Mouse (Mus musculus) heart, embryonic 16.5 days (tissue): ENCODE measurements around the gene Lcp2. TPM values are rescaled to one million over a fixed set of nuclear protein-coding genes. Genes with fewer than 3 reads are reported as not detected.

Experiments used
- ATAC-seq: fragments of 200-750 bp; cut with Nextera tagmentation; replicated peaks from 2 replicates; pipeline ENCODE4 v1.8.0; 2017; ENCODE audit warnings: moderate number of reproducible peaks; ENCODE audit not compliant: insufficient read depth, low FRiP score; ENCODE audit errors: extremely low read depth
- H3K27ac ChIP-seq: fragments of 300-500 bp; sonication (generic); 2 replicates; pipeline ENCODE4 v1.5.1; 2014; ENCODE audit warnings: mild to moderate bottlenecking, low read length, control low read depth, moderate library complexity
- H3K27me3 ChIP-seq: fragments of 300-500 bp; sonication (generic); 2 replicates; pipeline ENCODE4 v1.6.1; 2014; ENCODE audit warnings: low read length, mixed read lengths; ENCODE audit not compliant: control insufficient read depth, insufficient read depth
- H3K36me3 ChIP-seq: fragments of 300-500 bp; sonication (generic); 2 replicates; pipeline ENCODE4 v1.6.1; 2014; ENCODE audit not compliant: control insufficient read depth, insufficient read depth
- H3K4me1 ChIP-seq: fragments of 300-500 bp; sonication (generic); 2 replicates; pipeline ENCODE4 v1.6.1; 2014; ENCODE audit warnings: low read length, mixed read lengths; ENCODE audit not compliant: control insufficient read depth, insufficient read depth
- H3K4me2 ChIP-seq: fragments of 300-500 bp; sonication (generic); 2 replicates; pipeline ENCODE4 v1.6.1; 2014; ENCODE audit warnings: low read depth, mild to moderate bottlenecking, control low read depth, low read length
- H3K4me3 ChIP-seq: fragments of 300-500 bp; sonication (generic); 2 replicates; pipeline ENCODE4 v1.5.1; 2014; ENCODE audit warnings: mild to moderate bottlenecking, control low read depth, low read length
- H3K9ac ChIP-seq: fragments of 300-500 bp; sonication (generic); 2 replicates; pipeline ENCODE4 v1.6.1; 2014; ENCODE audit warnings: low read length, control low read depth
- H3K9me3 ChIP-seq: fragments of 300-500 bp; sonication (generic); replicated peaks from 2 replicates; pipeline ENCODE4 v1.6.1; 2016; ENCODE audit warnings: low read length; ENCODE audit not compliant: control insufficient read depth
- WGBS: fragments of 180-500 bp; shearing (Covaris S2); extraction: QIAGEN DNeasy Blood & Tissue Kit; methylation state at CpG from one replicate; pipeline ENCODE4 v1.1.7; 2014; 5-methylcytosine and 5-hydroxymethylcytosine counted together
- polyA plus RNA-seq: library from polyadenylated mRNA; unstranded; fragments of >200 nt; fragmentation: Nextera tagmentation; extraction: Ambion mirVana; gene quantifications from 2 replicates; pipeline ENCODE4 v1.2.1, GENCODE M21; 2015

Lcp2 gene
- 4.9 and 11.3 TPM in 2 replicates for polyA plus RNA-seq

DNA sequence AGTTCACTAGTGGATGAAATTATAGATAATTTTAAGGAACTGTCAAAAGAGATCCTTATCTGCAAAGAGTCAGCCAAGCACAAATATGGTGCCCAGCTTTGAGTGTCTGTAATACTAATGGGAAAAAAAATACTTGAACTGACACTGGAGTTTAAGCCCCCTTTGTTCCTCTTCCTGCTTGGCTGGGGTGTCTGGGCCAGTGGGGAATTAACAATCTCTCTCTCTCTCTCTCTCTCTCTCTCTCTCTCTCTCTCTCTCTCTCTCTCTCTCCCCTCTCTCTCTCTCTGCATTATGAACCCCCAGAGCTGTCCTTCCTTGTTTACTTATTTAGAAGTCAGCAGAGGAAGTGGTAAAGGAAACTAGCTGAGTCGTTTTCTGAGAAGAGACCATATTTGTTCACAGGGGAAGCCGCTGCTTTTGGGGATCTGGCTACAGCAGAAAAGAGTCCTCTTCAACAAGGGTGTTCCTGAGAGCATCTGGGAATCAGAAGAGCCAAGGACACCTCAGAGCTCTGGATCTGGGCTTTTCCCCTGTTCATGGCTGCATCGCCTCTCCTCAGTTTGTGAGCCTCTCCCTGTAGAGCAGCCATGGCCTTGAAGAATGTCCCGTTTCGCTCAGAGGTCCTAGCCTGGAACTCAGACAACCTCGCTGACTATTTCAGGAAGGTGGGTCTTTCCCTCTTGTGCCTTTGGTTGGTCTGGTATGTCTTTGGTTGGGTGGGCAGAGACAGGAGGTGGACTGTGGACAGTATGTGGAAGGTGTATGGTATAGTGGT, at the start of gene Lcp2:
Gene Lcp2, plus strand, starts transcription at position 154 of the 775 bp plus-strand sequence.
- H3K27ac ChIP-seq = peak within 1 kb of the TSS; percentile 58
- H3K27me3 ChIP-seq = no peaks in the 10 kb centered on the region
- WGBS = 73% methylated on average over 6 of the region's 6 CpGs
- H3K9me3 ChIP-seq = no peaks in the 10 kb centered on the region
- H3K36me3 ChIP-seq = no peaks in the 10 kb centered on the region
- H3K9ac ChIP-seq = peak within 1 kb of the TSS; percentile 43; the same call in 1 of the 2 replicates
- H3K4me1 ChIP-seq = no peaks in the 10 kb centered on the region
- ATAC-seq = no peak
- peak within 1 kb of the TSS; percentile 46 for H3K4me3 ChIP-seq
- no peak within 1 kb of the TSS for H3K4me2 ChIP-seq

DNA sequence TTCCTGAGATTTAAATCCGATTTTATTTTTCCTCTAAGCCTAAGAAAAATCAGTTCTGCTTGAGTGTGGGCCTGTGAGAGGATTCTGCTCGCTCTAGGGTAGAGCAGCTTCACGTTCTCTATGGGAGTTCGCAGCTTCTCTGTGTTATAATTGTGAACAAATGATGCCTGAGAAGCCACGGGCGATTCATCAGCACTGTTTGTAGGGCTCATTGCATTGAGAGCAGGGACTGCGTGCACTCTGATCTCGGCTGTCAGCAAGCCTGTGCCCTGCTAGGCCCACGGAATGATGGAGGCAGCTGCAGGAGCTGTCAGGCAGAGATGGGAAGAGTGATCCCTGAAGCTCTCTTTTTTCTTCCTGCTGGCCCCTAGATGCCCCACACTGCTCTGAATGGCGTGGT, 48.5 kb upstream of the Lcp2 start:
- H3K36me3 ChIP-seq = no peaks in the 10 kb centered on the region
- no peaks in the 10 kb centered on the region for H3K4me1 ChIP-seq
- no peaks in the 10 kb centered on the region for H3K9me3 ChIP-seq
- ATAC-seq = no peak
- peaks cover 11% of the 10 kb centered on the region for H3K27me3 ChIP-seq
- H3K4me3 ChIP-seq = no peak overlapping the region
- no peak overlapping the region for H3K9ac ChIP-seq
- H3K4me2 ChIP-seq = no peak overlapping the region
- 60% methylated on average over 10 of the region's 10 CpGs for WGBS
- H3K27ac ChIP-seq = no peak overlapping the region

DNA sequence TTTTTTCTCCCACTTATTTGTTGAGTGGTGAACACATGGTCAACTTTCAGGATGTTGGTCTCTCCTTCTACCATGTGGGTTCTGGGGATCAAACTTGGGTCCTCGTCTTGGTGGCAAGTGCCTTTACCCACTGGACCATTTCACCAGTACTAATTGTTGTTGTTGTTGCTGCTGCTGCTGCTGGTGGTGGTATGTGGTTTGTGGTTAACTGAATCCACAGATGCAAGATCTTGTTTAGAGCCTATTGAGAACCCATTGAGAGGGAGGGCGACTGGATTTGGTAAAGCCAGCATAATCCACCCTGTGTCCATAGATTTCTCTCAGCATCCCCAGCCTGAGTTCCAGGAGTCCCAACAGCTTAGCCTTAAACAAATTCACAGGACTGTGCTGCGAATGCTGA, 46.3 kb upstream of the Lcp2 start:
- Histone ChIP-seq H3K27me3 (no peaks in the 10 kb centered on the region; the same call in 1 of the 2 replicates), H3K36me3 (no peaks in the 10 kb centered on the region), H3K4me2 (no peak overlapping the region), H3K9me3 (no peaks in the 10 kb centered on the region), H3K4me1 (no peaks in the 10 kb centered on the region), H3K9ac (no peak overlapping the region), H3K27ac (no peak overlapping the region), H3K4me3 (no peak overlapping the region)
- 72% methylated on average over 3 of the region's 3 CpGs for WGBS
- no peak for ATAC-seq

DNA sequence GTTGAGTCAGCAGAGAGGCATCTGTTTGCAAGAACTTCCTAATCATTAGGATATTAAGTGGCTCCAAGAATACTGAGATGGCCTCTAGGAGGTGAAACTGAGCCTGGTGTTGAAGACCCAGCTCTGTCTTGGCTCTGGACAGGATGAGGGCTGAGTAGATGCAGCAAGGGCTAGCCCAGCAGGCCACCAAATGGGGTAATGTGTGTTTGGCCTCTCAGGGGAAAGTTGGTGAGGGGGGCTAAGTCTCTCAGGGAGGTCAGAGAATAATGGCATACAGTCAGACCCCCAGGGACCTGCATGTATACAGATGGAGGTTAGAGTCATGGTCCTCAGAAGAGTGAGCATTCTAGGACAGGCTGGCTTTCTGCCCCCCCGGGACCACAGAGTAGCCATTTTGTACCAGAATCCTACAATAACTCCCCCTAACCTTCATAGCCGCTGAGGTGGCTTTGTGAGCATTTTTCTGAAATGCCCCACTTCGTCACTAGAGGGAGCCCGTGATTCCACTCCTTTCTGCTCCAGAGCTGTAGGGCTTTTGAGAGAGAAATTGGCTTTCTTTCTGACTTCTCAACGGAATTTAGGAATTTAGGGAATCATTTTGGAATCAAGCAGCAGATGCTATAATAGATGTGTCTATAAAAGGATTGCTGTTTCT, 44.7 kb upstream of the Lcp2 start:
- no peaks in the 10 kb centered on the region for H3K27me3 ChIP-seq
- no peaks in the 10 kb centered on the region for H3K9me3 ChIP-seq
- H3K4me2 ChIP-seq = no peak overlapping the region
- H3K4me3 ChIP-seq = no peak overlapping the region
- no peak for ATAC-seq
- no peak overlapping the region for H3K27ac ChIP-seq
- WGBS = 5% methylated on average over 5 of the region's 5 CpGs
- no peaks in the 10 kb centered on the region for H3K4me1 ChIP-seq
- no peaks in the 10 kb centered on the region for H3K36me3 ChIP-seq
- no peak overlapping the region for H3K9ac ChIP-seq

DNA sequence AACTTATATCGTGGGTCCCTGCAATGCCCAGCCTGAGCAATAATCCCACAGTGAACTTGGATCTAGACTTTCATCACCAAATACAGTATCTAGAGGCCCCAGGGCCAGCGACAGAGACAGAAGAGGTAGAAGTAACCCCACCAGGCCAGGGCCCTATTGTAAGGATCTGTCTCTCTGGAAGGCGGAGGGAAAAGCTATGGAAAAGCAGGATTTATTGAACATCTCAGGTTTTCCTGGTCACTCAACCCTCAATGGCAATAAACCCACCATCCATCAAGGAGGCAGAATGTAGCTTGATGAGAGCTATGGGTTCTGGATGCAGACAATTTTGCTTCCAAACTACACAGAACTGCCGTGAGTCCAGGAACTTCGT, 44.1 kb upstream of the Lcp2 start:
- no peaks in the 10 kb centered on the region for H3K36me3 ChIP-seq
- H3K4me1 ChIP-seq = no peaks in the 10 kb centered on the region
- no peaks in the 10 kb centered on the region for H3K9me3 ChIP-seq
- H3K27me3 ChIP-seq = no peaks in the 10 kb centered on the region
- 69% methylated on average over 5 of the region's 5 CpGs for WGBS
- ATAC-seq = no peak
- H3K4me3 ChIP-seq = no peak overlapping the region
- no peak overlapping the region for H3K4me2 ChIP-seq
- H3K27ac ChIP-seq = no peak overlapping the region
- no peak overlapping the region for H3K9ac ChIP-seq

DNA sequence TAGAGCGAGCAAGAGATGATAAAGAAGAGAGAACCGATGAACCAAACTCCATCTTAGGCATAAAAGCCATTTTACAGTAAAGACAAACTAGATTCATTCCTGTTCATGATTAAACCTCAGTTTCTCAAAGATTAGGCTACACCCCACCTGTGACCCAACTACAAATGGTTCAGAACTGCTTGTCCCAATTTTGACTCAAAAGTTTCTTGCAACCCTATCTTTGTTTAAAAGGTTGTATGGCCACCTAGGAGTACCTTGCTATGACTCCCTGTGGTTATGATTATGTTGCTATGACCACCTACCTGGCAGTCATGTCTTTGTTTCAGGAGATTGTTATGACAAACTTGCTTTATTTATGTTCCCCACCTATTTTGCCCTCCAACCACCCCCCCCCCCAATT, 39.1 kb upstream of the Lcp2 start:
- no peak for ATAC-seq
- no peaks in the 10 kb centered on the region for H3K4me1 ChIP-seq
- 63% methylated on average over 2 of the region's 2 CpGs for WGBS

DNA sequence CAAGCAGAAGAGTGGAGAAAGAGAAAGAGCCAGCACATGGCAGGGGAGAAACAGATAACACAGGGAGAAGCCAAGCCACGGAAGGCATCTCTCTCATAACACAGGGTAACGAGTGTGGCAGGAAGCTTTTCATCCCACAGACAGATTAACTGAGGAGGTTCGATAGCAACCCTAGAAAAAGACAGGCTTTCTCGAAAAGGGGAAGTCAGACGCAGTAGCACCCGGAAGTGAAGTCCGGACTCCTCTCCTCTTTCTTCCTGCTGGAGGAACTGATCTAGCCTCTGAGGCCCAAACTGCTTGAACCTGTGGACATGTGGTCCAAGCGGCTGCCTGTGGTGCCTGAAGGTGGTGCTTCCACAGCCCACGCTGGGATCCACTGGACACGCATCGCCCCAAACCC, 38.5 kb upstream of the Lcp2 start:
- 69% methylated on average over 11 of the region's 11 CpGs for WGBS
- Histone ChIP-seq H3K4me3 (no peak overlapping the region; the same call in 1 of the 2 replicates), H3K27ac (peak overlapping the region; percentile 77), H3K4me2 (peak overlapping the region; percentile 35), H3K9me3 (no peaks in the 10 kb centered on the region), H3K36me3 (no peaks in the 10 kb centered on the region), H3K9ac (0 out of 2 replicates have a peak overlapping the region, but pooled peaks have one; percentile 36), H3K4me1 (no peaks in the 10 kb centered on the region), H3K27me3 (no peaks in the 10 kb centered on the region)
- no peak for ATAC-seq

More for the DNA sequence above, 39.1 kb upstream of the Lcp2 start:
- H3K27ac ChIP-seq = no peak overlapping the region
- no peaks in the 10 kb centered on the region for H3K36me3 ChIP-seq
- H3K9ac ChIP-seq = no peak overlapping the region
- H3K9me3 ChIP-seq = no peaks in the 10 kb centered on the region
- no peaks in the 10 kb centered on the region for H3K27me3 ChIP-seq
- H3K4me3 ChIP-seq = no peak overlapping the region
- H3K4me2 ChIP-seq = no peak overlapping the region

DNA sequence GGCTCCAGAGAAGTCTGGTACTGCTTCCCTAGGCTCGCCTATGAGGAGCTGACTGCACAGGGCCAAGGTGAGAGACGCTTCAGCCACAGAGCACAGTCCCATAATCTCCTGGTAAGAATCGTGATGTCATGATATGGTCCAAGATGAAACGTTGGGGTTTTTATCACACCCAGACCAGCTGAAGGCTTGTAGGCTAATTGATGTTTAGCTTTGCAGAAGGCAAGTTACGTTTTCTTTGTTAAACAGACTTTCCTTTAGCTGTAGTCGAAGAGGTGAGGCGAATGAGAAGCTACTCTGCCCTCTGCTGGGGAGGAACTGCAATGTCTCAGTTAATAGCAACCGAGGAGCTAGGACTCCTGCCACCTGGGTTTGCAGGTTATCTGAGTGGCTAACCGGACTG, 38.0 kb upstream of the Lcp2 start:
- Histone ChIP-seq H3K4me2 (peak overlapping the region; percentile 35; the same call in 1 of the 2 replicates), H3K4me1 (no peaks in the 10 kb centered on the region), H3K9me3 (no peaks in the 10 kb centered on the region), H3K4me3 (peak overlapping the region; percentile 15; the same call in 1 of the 2 replicates), H3K36me3 (no peaks in the 10 kb centered on the region), H3K27me3 (no peaks in the 10 kb centered on the region), H3K27ac (peak overlapping the region; percentile 77), H3K9ac (0 out of 2 replicates have a peak overlapping the region, but pooled peaks have one; percentile 36)
- 35% methylated on average over 9 of the region's 9 CpGs for WGBS
- ATAC-seq = no peak
